Mouse (Mus musculus) bone marrow macrophage, adult 2 months (primary cell): ENCODE measurements around the gene Hif3a.

Experiments used
- CTCF ChIP-seq: IDR thresholded peaks from 2 replicates; pipeline ENCODE4 v1.5.1; 2012; ENCODE audit warnings: low read depth, mild to moderate bottlenecking, low read length, moderate library complexity
- POLR2A ChIP-seq: IDR thresholded peaks from 2 replicates; pipeline ENCODE4 v1.6.1; 2012; ENCODE audit warnings: mild to moderate bottlenecking, low read depth, low read length, borderline replicate concordance

DNA sequence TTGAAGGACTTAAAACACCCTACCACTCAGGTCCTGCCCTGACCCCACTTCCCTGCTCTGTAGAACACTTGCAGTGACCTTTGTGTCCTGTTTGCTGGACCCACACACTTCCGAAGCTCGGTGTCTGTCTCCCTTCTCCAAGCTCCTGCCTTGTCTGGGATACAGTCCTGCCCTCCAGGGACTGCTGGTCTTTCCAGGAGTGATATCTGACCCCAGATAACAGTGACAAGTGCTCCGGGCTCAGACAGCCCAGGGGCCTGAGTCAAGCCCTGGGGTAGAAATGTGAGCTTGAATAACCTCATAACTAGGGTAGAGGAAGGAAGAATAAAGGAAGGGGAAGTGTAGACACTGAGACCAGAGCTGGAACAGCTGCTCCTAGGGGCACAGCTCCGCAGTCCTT is 38.5 kb downstream of the Hif3a start:
- TF ChIP-seq POLR2A (no peak), CTCF (no peak)
